Mouse (Mus musculus): ENCODE data around the gene Cd151. TPM values are rescaled to one million over a fixed set of nuclear protein-coding genes. Genes with fewer than 3 reads are reported as not detected.
A peak's percentile ranks its signal among the peaks of the same experiment; 100 is the strongest.

Gene Cd151
- polyA plus RNA-seq, 1 experiment from 2014 or later, result 17.0 TPM

DNA sequence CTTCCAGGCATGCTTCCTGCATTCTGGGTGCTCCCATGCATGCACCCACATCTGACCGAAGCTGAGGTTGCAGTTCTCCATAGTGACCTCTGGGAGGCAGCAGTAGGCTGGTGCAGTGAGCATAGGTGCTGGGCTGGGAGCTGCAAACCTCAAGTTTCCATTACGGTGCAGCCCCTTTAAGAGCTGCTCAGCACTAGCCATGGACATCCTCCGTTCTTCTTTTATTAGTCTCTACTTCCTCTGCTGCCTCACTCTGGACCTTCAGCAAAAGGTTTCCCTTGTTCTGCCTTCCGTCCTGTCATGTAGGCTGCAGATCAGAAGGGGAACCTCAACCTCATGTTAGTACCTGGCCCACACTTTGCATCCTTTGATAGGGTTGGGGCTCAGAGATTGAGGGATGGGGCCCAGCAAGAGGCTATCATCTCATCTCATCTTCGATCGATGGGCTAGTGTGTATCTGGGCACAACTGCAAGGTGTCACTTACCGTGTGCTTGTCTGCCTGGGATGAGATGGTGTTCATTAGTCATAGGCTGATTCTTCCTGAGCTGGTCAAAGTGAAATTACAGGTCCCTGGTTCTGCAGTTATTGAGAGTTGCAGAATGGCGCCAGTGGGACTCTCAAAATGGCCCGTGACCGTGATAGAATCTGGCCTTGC, 13.8 kb downstream of the Cd151 start:
- Histone ChIP-seq H3K27ac (no peak overlapping the region), H3K4me1 (peaks cover 52% of the 10 kb centered on the region), H3K9me3 (no peaks in the 10 kb centered on the region), H3K9ac (no peak overlapping the region), H3K27me3 (peaks cover 26% of the 10 kb centered on the region), H3K36me3 (no peaks in the 10 kb centered on the region), H3K4me2 (replicated peaks) (peak overlapping the region; percentile 98), H3K4me3 (peak overlapping the region; percentile 56)
- WGBS, result 10% methylated on average over 10 of the region's 10 CpGs
- no peak for ATAC-seq (ENCODE audit: insufficient number of reproducible peaks, insufficient read depth, low FRiP score, low TSS enrichment)

DNA sequence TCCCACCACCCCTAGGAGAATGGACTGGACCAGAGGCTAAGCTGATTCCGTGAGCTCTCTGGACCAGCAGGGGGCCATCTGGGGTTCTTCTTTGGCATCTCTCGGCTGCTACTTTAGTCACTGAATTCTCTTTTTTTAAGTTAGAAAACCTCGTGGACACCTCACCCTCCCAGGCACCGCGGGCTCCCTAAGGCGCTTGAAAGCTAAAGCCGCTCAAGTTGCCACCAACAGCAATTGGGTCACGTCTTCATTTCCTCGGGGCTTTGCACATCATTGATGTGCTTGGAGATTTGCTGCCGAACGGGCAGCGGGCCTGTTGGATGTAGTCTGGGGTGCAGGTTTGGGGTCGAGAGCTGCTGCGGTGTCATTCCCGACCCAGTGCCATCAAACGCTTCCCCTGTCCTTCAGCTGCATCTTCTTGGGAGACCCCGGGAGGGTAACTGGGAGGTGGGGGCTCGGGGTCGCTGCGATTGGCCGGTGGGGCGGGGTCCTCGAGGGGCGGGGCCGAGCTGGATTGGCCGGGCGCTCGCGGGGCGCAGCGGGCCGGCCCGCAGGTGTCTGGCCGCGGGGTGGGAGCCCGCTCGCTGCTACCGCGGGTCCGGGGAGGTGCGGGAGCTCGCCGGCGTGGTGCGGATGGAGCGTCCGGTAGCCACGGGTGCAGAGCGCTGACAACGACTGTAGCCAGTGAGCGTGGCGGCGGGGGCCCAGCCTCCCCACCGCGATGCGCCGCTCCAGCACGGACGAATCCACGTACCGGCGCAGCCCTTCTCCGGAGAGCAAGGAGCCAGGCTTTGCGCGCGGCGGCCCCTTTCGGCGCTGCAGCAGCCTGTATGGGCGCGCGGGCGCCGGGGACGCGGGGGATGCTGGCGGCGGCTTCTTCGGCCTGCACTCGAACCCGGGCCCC, 14.6 kb downstream of the Cd151 start:
- H3K4me1 ChIP-seq, result peaks cover 45% of the 10 kb centered on the region
- H3K4me3 ChIP-seq, result peak overlapping the region; percentile 56
- H3K4me2 ChIP-seq (replicated peaks), result peak overlapping the region; percentile 98
- under 1% methylated on average over 80 of the region's 81 CpGs for WGBS
- H3K9ac ChIP-seq, result peak overlapping the region; percentile 53
- ATAC-seq (ENCODE audit: insufficient number of reproducible peaks, insufficient read depth, low FRiP score, low TSS enrichment), result no peak; the same call in 1 of the 2 replicates
- H3K36me3 ChIP-seq, result no peaks in the 10 kb centered on the region
- no peak overlapping the region for H3K27ac ChIP-seq
- no peaks in the 10 kb centered on the region for H3K9me3 ChIP-seq
- H3K27me3 ChIP-seq, result peaks cover 26% of the 10 kb centered on the region

DNA sequence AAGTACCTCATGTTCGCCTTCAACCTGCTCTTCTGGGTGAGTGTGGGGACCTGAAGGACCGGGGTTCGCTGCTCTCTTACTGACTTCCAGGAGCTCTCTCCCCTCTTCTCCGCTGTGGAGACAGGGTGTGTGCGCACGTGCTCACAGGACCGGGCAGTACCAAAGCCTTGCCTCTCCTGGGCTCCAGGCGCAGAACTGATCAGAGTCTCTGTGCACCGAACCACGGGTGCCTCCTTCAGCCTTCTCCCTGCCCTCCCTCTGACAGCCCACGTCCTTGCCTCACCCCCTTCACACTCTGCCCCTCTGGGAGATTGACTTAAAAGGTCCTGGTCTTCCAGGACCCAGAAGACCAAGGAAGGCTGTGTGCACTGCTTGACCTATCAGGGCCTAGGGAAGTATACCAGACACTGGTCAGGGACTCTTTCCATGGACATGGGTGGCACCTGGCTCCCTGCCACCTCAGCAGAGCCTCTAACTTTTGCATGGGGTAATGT, 15.4 kb downstream of the Cd151 start:
- no peak overlapping the region for H3K27ac ChIP-seq
- H3K9me3 ChIP-seq, result no peaks in the 10 kb centered on the region
- peaks cover 36% of the 10 kb centered on the region for H3K4me1 ChIP-seq
- H3K36me3 ChIP-seq, result no peaks in the 10 kb centered on the region
- H3K27me3 ChIP-seq, result peaks cover 26% of the 10 kb centered on the region
- peak overlapping the region; percentile 56 for H3K4me3 ChIP-seq
- no peak for ATAC-seq (ENCODE audit: insufficient number of reproducible peaks, insufficient read depth, low FRiP score, low TSS enrichment)
- H3K9ac ChIP-seq, result peak overlapping the region; percentile 53
- H3K4me2 ChIP-seq (replicated peaks), result peak overlapping the region; percentile 98
- WGBS, result 10% methylated on average over 11 of the region's 11 CpGs

DNA sequence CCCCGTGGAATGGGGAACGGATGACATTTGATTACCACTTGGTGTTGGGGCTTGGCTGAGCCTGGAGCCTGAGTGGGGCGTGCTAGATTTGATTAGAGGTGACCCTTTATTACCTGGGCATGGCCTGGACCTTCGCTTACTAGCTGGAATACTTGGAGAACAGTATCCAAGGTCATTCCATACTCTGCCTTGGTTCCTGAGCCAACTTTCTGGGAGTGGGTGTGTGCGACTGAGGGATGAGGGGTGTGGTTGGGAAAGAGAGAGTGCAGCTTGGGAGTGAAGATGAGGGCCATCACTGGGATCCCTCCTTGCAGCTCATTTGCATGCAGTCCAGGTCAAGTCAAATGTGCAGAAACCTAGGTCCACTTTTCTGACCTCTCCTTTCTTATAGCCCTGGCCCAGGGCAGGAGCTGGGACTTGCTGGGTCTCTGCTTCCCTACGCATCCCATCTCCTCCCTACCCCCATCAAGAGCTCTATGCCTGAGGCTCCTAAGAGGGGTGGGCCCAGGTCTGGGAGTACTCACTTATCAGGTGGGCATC, 16.0 kb downstream of the Cd151 start:
- H3K9ac ChIP-seq, result no peak overlapping the region
- WGBS, result 79% methylated on average over 6 of the region's 6 CpGs
- peaks cover 30% of the 10 kb centered on the region for H3K4me1 ChIP-seq
- H3K27me3 ChIP-seq, result peaks cover 26% of the 10 kb centered on the region
- no peaks in the 10 kb centered on the region for H3K9me3 ChIP-seq
- no peaks in the 10 kb centered on the region for H3K36me3 ChIP-seq
- ATAC-seq (ENCODE audit: insufficient number of reproducible peaks, insufficient read depth, low FRiP score, low TSS enrichment), result no peak
- H3K4me2 ChIP-seq (replicated peaks), result peak overlapping the region; percentile 98
- no peak overlapping the region for H3K4me3 ChIP-seq
- no peak overlapping the region for H3K27ac ChIP-seq

DNA sequence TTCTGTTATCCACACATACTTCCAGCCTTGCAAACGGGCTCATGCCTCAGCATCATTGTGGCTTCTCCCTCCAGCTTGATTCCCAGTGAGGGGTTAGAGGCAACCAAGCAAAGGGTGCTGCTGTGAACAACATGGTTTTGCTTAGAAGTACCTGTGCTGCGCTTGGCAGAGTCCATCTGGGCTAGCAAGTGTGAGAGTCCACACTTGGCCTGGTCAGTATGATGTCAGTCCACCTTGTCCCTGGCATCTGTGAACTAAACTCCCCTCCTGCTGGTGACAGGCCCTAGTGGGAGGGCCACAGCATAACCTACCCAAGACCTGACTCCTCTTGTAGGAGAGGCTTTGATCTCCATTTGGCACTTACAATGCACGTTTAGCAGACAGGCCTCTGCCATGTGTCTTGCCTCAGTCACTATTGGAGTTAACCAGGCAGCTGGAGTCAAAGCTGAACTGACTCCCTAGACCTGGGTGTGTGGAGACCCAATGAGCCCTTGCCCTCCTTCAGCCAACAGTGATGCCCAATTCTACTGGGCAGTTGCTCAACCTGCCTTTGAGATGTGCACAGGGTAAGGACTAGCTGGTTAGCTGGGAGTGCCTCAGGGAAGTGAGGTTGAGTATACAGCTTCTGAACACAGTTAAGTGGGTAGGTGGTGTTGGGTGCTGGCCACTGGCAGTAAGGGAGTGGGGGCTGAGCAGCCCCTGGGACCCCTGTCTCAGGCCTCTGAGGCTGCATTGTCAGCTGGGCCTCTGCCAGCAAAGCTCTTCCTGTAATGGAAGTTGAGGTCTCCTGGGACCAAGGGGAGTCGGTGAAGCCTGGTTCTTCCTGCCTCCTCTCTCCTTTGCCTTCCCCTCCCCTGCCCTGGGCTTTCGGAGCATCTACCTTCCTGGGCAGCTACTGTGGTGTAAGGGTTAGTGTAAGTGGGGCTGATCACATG, 17.3 kb downstream of the Cd151 start:
- no peak overlapping the region for H3K4me2 ChIP-seq (replicated peaks)
- H3K4me3 ChIP-seq, result no peak overlapping the region
- H3K27ac ChIP-seq, result no peak overlapping the region
- H3K4me1 ChIP-seq, result peaks cover 27% of the 10 kb centered on the region
- 70% methylated on average over 5 of the region's 5 CpGs for WGBS
- H3K9ac ChIP-seq, result no peak overlapping the region
- H3K9me3 ChIP-seq, result no peaks in the 10 kb centered on the region
- no peak for ATAC-seq (ENCODE audit: insufficient number of reproducible peaks, insufficient read depth, low FRiP score, low TSS enrichment)
- peaks cover 26% of the 10 kb centered on the region for H3K27me3 ChIP-seq
- H3K36me3 ChIP-seq, result no peaks in the 10 kb centered on the region

DNA sequence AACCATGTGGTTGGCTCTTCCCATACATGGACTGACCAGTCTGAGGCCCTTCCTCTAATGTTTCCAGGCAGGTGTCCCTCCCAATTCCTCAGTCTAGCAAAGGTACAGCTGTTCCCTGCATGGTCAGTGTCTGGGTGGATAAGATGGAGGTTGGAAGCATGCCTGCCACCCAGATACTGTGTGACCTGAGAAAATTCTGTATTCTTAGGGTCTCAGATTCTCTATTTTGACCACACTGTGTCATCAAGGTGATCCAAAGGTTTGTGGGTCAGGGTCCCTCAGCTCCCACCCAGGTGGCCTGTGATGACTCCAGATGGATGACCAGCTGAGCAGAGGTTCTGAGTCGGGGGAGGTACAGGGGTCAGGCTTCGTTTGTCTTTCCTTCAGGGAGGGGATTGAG, 18.0 kb downstream of the Cd151 start:
- Histone ChIP-seq H3K4me2 (replicated peaks) (no peak overlapping the region), H3K9ac (no peak overlapping the region), H3K4me3 (no peak overlapping the region), H3K27me3 (peaks cover 26% of the 10 kb centered on the region), H3K9me3 (no peaks in the 10 kb centered on the region), H3K4me1 (peaks cover 27% of the 10 kb centered on the region), H3K27ac (no peak overlapping the region), H3K36me3 (no peaks in the 10 kb centered on the region)
- 73% methylated on average over 2 of the region's 2 CpGs for WGBS
- no peak for ATAC-seq (ENCODE audit: insufficient number of reproducible peaks, insufficient read depth, low FRiP score, low TSS enrichment)

DNA sequence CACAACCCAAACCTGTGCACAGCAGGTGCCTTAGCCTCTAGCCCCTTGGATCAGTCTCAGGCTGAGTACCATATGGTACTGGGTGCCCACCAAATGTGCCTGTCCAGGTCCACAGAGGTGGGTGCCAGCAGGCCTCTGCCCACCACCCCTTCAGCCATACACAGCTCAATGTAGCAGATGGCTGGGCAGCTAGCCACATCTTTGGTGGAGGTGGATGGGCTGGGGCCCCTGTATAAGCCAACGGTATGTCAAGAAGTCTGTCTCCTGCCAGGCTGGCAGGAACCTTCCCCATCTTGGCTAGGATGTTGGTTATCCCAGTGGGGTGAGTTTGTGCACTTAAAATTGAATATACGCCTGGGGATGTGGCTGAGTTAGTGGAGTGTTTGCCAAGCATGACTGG, 18.4 kb downstream of the Cd151 start:
- no peak overlapping the region for H3K4me2 ChIP-seq (replicated peaks)
- WGBS, result 88% methylated on average over 2 of the region's 2 CpGs
- no peaks in the 10 kb centered on the region for H3K36me3 ChIP-seq
- H3K9ac ChIP-seq, result no peak overlapping the region
- H3K27ac ChIP-seq, result no peak overlapping the region
- no peaks in the 10 kb centered on the region for H3K9me3 ChIP-seq
- no peak overlapping the region for H3K4me3 ChIP-seq
- H3K4me1 ChIP-seq, result peaks cover 27% of the 10 kb centered on the region
- no peak for ATAC-seq (ENCODE audit: insufficient number of reproducible peaks, insufficient read depth, low FRiP score, low TSS enrichment)
- peaks cover 26% of the 10 kb centered on the region for H3K27me3 ChIP-seq

DNA sequence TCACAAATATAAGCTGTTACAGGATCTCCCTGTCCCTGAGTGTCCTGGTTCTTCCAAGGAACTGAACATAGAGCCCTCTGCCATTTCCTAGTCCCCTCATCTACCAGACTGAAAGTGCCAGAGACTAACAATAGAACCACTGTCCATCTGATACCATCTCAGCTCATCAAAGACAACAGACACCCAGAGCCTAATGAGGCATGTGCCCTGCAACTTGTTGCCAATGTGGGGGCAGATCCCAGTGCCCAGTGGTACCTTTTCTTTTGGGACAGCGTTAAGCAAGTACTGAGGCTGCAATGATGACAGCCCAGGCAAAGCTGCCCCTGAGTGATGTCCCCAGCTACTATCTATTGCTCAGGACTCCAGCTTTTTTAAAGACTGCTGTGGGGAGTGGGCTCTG, 19.0 kb downstream of the Cd151 start:
- Histone ChIP-seq H3K9ac (no peak overlapping the region), H3K4me2 (replicated peaks) (no peak overlapping the region), H3K9me3 (no peaks in the 10 kb centered on the region), H3K4me1 (peaks cover 20% of the 10 kb centered on the region), H3K4me3 (no peak overlapping the region), H3K27me3 (peaks cover 23% of the 10 kb centered on the region), H3K27ac (no peak overlapping the region), H3K36me3 (no peaks in the 10 kb centered on the region)
- WGBS, result 92% methylated on average over 1 of the region's 1 CpGs
- ATAC-seq (ENCODE audit: insufficient number of reproducible peaks, insufficient read depth, low FRiP score, low TSS enrichment), result no peak

DNA sequence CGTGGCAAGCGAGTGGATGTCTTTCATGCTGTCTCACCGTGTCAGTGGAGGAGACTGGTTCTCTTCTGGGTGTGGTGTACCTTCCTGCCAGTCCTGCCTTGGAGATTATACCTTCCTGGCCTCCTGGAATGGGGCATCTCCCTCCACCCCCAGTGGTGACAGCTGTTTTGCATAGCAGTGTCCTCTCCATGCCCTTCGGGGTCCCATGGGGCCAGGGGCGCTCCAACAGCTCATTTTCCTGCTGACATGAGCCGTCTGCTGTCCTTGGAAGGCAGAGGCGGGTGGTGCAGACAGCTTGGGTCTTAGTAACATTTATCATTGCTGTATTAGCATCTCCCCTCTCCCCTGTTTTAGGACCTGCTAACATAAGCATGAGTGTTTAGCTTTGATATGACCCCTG, 19.9 kb downstream of the Cd151 start:
- H3K27ac ChIP-seq, result no peak overlapping the region
- no peak overlapping the region for H3K4me2 ChIP-seq (replicated peaks)
- peaks cover 17% of the 10 kb centered on the region for H3K27me3 ChIP-seq
- H3K36me3 ChIP-seq, result peaks cover 8% of the 10 kb centered on the region
- peaks cover 11% of the 10 kb centered on the region for H3K4me1 ChIP-seq
- no peak overlapping the region for H3K4me3 ChIP-seq
- ATAC-seq (ENCODE audit: insufficient number of reproducible peaks, insufficient read depth, low FRiP score, low TSS enrichment), result no peak
- 75% methylated on average over 7 of the region's 7 CpGs for WGBS
- no peak overlapping the region for H3K9ac ChIP-seq
- no peaks in the 10 kb centered on the region for H3K9me3 ChIP-seq

DNA sequence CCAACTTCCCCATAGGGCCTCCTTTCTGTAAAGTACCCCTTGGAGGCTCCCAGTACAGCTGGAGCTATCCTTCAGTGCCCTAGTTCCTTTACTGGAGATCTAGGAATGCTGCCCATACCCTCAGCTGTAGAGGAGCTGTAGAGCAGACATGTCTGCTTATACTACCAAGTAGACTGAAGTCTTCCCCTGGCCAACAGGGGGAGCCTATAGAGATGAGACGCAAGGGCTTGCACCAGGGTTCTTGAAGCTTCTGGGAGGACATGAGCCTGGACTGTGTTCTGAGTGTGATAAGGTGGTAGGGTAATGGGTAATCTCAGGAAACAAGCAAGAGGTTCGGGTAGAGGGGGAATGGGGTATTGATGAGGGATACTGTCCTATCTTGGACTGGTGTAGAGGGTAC, 24.0 kb downstream of the Cd151 start:
- ATAC-seq (ENCODE audit: insufficient number of reproducible peaks, insufficient read depth, low FRiP score, low TSS enrichment), result no peak
- H3K4me2 ChIP-seq (replicated peaks), result no peak overlapping the region
- whole genome bisulfite sequencing, result 81% methylated on average over 2 of the region's 2 CpGs
- peaks cover 30% of the 10 kb centered on the region for H3K36me3 ChIP-seq
- H3K27me3 ChIP-seq, result no peaks in the 10 kb centered on the region
- H3K4me1 ChIP-seq, result no peaks in the 10 kb centered on the region
- H3K9me3 ChIP-seq, result no peaks in the 10 kb centered on the region
- H3K9ac ChIP-seq, result no peak overlapping the region
- no peak overlapping the region for H3K27ac ChIP-seq
- H3K4me3 ChIP-seq, result no peak overlapping the region

DNA sequence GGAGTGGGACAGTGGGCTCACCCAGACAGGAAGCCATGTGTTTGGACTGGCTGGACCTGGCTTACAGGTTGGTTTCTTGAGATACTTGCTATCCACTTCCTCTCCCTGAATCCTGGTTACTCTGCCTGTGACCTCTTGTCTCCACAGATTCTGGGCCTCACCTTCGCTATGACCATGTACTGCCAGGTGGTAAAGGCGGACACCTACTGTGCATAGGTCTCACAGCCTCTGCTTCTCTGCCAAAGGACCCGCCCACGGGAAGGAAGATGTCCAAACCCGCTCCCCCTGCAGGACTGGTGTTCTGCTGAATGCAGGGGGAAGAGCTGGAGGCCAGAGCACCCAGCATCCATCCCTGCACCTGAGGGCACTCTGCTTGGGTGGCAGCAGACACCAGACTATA, 25.5 kb downstream of the Cd151 start:
- 88% methylated on average over 5 of the region's 5 CpGs for WGBS
- Histone ChIP-seq H3K36me3 (peaks cover 36% of the 10 kb centered on the region), H3K27ac (no peak overlapping the region)

More for the DNA sequence above, 25.5 kb downstream of the Cd151 start:
- ATAC-seq (ENCODE audit: insufficient number of reproducible peaks, insufficient read depth, low FRiP score, low TSS enrichment), result no peak
- H3K9ac ChIP-seq, result no peak overlapping the region
- H3K27me3 ChIP-seq, result no peaks in the 10 kb centered on the region
- no peaks in the 10 kb centered on the region for H3K4me1 ChIP-seq
- no peaks in the 10 kb centered on the region for H3K9me3 ChIP-seq
- H3K4me3 ChIP-seq, result no peak overlapping the region
- H3K4me2 ChIP-seq (replicated peaks), result no peak overlapping the region

Measured in embryonic facial prominence, embryonic 12.5 days (tissue).